Mouse (Mus musculus): ENCODE results near the gene Twf2.

GRCm38 (mm10) chr9:106158037-106158491 lies 44.8 kb upstream of the Twf2 start, which contains the start of gene Glyctk:
- TF ChIP-seq CTCF (IDR thresholded peaks at IDR 0.05; ENCODE audit: control insufficient read depth, insufficient read depth, insufficient read length) (no peak), MYOG (IDR thresholded peaks at IDR 0.05; ENCODE audit: control insufficient read depth, extremely low read depth, insufficient read length) (no peak)

All from C2C12 (cell line).